Mouse (Mus musculus) bone marrow macrophage, adult 2 months (primary cell): Measurements from ENCODE around the gene Bcl2.

Source experiments
- CTCF ChIP-seq: IDR thresholded peaks from 2 replicates; pipeline ENCODE4 v1.5.1; 2012; ENCODE audit warnings: low read depth, mild to moderate bottlenecking, low read length, moderate library complexity
- POLR2A ChIP-seq: IDR thresholded peaks from 2 replicates; pipeline ENCODE4 v1.6.1; 2012; ENCODE audit warnings: mild to moderate bottlenecking, low read depth, low read length, borderline replicate concordance

DNA sequence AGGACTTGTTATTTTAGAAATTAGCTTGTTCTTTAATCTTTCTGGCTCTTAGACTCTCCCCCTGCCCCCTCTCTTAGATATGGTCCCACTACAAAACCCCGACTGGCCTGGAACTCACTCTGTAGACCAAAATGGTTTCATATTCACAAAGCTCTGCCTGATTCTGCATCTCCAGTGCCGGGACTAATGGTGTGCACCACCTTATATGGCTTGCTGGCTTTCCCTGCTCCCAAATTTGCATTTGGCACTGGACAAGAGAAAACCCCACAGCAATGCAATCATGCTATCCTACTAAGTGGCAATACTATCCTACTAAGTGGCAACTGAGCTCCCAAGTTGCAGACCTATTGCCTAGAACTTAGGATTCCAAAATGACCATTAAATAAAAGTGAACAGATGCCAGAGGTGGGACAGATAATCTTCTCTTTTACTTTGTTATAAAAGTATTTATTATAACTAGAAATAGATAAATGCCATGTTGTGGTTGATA is 154.9 kb downstream of the Bcl2 start:
- TF ChIP-seq CTCF (no peak), POLR2A (no peak)
